8 mouse cellular contexts compared by ENCODE assay signal in genomic region chr5:129586016-129586415, GRCm38 (mm10). TPM values are rescaled to one million over a fixed set of nuclear protein-coding genes. Genes with fewer than 3 reads are reported as not detected.
DNase-seq lines count a peak whose midpoint lies in the region; ATAC-seq lines count a peak whose summit lies in the region.

No protein-coding gene starts in this region.

- no peaks in the 10 kb centered on the region for H3K36me3 ChIP-seq in hindbrain, embryonic 12.5 days

- peak overlapping the region; percentile 65 for H3K4me3 ChIP-seq in hindbrain, embryonic 12.5 days

- peaks cover 30% of the 10 kb centered on the region for H3K4me1 ChIP-seq in hindbrain, embryonic 12.5 days

- under 1% methylated on average over 17 of the region's 17 CpGs for WGBS in hindbrain, embryonic 12.5 days

- no peaks in the 10 kb centered on the region for H3K9me3 ChIP-seq in hindbrain, embryonic 12.5 days (replicated peaks)

- peak overlapping the region; percentile 91 for H3K4me2 ChIP-seq in hindbrain, embryonic 12.5 days (replicated peaks)

- H3K27me3 ChIP-seq in hindbrain, embryonic 12.5 days: peaks cover 45% of the 10 kb centered on the region

- peak overlapping the region; percentile 83 for H3K9ac ChIP-seq in hindbrain, embryonic 12.5 days

- peak; percentile 73 for ATAC-seq in hindbrain, embryonic 12.5 days (ENCODE audit: low FRiP score)

- peak; percentile 84 for DNase-seq in T-cell, adult 2 months (ENCODE audit: low spot score)
- peak; percentile 90 for DNase-seq in cerebellum, adult 9-10 months
- DNase-seq in frontal cortex, postnatal 14 days (ENCODE audit: low spot score in 2 of 2): peak; percentile 65 to 85
- peak; percentile 85 to 87 for DNase-seq in layer of hippocampus, postnatal 36 days
- peak; percentile 83 for DNase-seq in lung, postnatal 36 days
- peak; percentile 85 for DNase-seq in right cerebral cortex, adult 18-20 months
- DNase-seq in urinary bladder, adult 2 months (ENCODE audit: low spot score): peak; percentile 78

- peak overlapping the region; percentile 69; the same call in 1 of the 2 replicates for H3K27ac ChIP-seq in hindbrain, embryonic 12.5 days

RNA-seq across cellular contexts. Expression of gene Mmp17, which starts 2.0 kb away (rescaled TPM):
- polyA plus RNA-seq in hindbrain, embryonic 12.5 days (2016; fragmentation: Nextera tagmentation; extraction: Ambion mirVana): 6.7 and 8.5 TPM in 2 replicates
- total RNA-seq in layer of hippocampus, postnatal 36 days (2021): 100 to 1,000 TPM; 128 to 136 TPM
- 17.9 and 22.8 TPM in 2 replicates for polyA plus RNA-seq in urinary bladder, adult 2 months (2012; rRNA removed)

Comparison
In these comparisons a context has a peak if more than half of its experiments do, and no peak if none do; other contexts are left out.
1. Peak in every context shown above with its lines: DNase-seq, ATAC-seq, H3K4me3 ChIP-seq and H3K27ac ChIP-seq.